Mouse (Mus musculus) midbrain, embryonic 15.5 days (tissue): Measurements from ENCODE around the gene Insm2. TPM values are rescaled to one million over a fixed set of nuclear protein-coding genes. Genes with fewer than 3 reads are reported as not detected.
A peak's percentile ranks its signal among the peaks of the same experiment; 100 is the strongest.
"Not testable (repeated sequence)": the region's sequence is repeated elsewhere in the genome, so short reads cannot be mapped to it uniquely, and the experiment has no call there.

Experiments used
- ATAC-seq: fragments of 200-750 bp; cut with Nextera tagmentation; replicated peaks from 2 replicates; pipeline ENCODE4 v1.8.0; 2017; ENCODE audit warnings: moderate TSS enrichment
- H3K27ac ChIP-seq: fragments of 300-500 bp; sonication (generic); 2 replicates; pipeline ENCODE4 v1.5.1; 2015; ENCODE audit warnings: mild to moderate bottlenecking, inconsistent platforms
- H3K27me3 ChIP-seq: fragments of 300-500 bp; sonication (generic); replicated peaks from 2 replicates; pipeline ENCODE4 v1.6.1; 2015; ENCODE audit warnings: inconsistent platforms
- H3K36me3 ChIP-seq: fragments of 300-500 bp; sonication (generic); replicated peaks from 2 replicates; pipeline ENCODE4 v1.6.1; 2015; ENCODE audit warnings: inconsistent platforms
- H3K4me1 ChIP-seq: fragments of 300-500 bp; sonication (generic); 2 replicates; pipeline ENCODE4 v1.6.1; 2015; ENCODE audit warnings: inconsistent platforms
- H3K4me2 ChIP-seq: fragments of 300-500 bp; sonication (generic); 2 replicates; pipeline ENCODE4 v1.6.1; 2015; ENCODE audit warnings: inconsistent platforms, mild to moderate bottlenecking, moderate library complexity
- H3K4me3 ChIP-seq: fragments of 300-500 bp; sonication (generic); 2 replicates; pipeline ENCODE4 v1.5.1; 2015; ENCODE audit warnings: mild to moderate bottlenecking, inconsistent platforms
- H3K9ac ChIP-seq: fragments of 300-500 bp; sonication (generic); 2 replicates; pipeline ENCODE4 v1.6.1; 2015; ENCODE audit warnings: mild to moderate bottlenecking, inconsistent platforms
- H3K9me3 ChIP-seq: fragments of 300-500 bp; sonication (generic); 2 replicates; pipeline ENCODE4 v1.6.1; 2016; ENCODE audit warnings: inconsistent platforms
- WGBS: fragments of 180-500 bp; shearing (Covaris S2); methylation state at CpG from one replicate; pipeline ENCODE4 v1.1.7; 2015; ENCODE audit warnings: mixed read lengths; 5-methylcytosine and 5-hydroxymethylcytosine counted together
- polyA plus RNA-seq: library from polyadenylated mRNA; unstranded; fragments of >200 nt; fragmentation: Nextera tagmentation; extraction: Ambion mirVana; gene quantifications from 2 replicates; pipeline ENCODE4 v1.2.1, GENCODE M21; 2015

The Insm2 gene
- polyA plus RNA-seq, 1 experiment from 2014 or later: 1.1 TPM

GRCm38 (mm10) chr12:55570646-55571045 lies 28.6 kb upstream of the Insm2 start:
- WGBS: 90% methylated on average over 9 of the region's 9 CpGs
- ATAC-seq: no peak

GRCm38 (mm10) chr12:55571181-55571580 lies 28.0 kb upstream of the Insm2 start:
- no peak overlapping the region for H3K27ac ChIP-seq
- H3K36me3 ChIP-seq: no peaks in the 10 kb centered on the region
- no peaks in the 10 kb centered on the region for H3K9me3 ChIP-seq
- WGBS: 67% methylated on average over 11 of the region's 11 CpGs
- no peak for ATAC-seq
- peaks cover 4% of the 10 kb centered on the region; the same call in 1 of the 2 replicates for H3K4me1 ChIP-seq
- no peak overlapping the region for H3K4me2 ChIP-seq
- H3K27me3 ChIP-seq: no peaks in the 10 kb centered on the region
- no peak overlapping the region for H3K4me3 ChIP-seq
- H3K9ac ChIP-seq: no peak overlapping the region

More at GRCm38 (mm10) chr12:55570646-55571045, 28.6 kb upstream of the Insm2 start:
- Histone ChIP-seq H3K27me3 (no peaks in the 10 kb centered on the region), H3K27ac (no peak overlapping the region), H3K9ac (no peak overlapping the region), H3K4me2 (no peak overlapping the region), H3K4me3 (no peak overlapping the region), H3K4me1 (peaks cover 4% of the 10 kb centered on the region; the same call in 1 of the 2 replicates), H3K9me3 (no peaks in the 10 kb centered on the region), H3K36me3 (no peaks in the 10 kb centered on the region)

GRCm38 (mm10) chr12:55571661-55572060 lies 27.6 kb upstream of the Insm2 start:
- ATAC-seq: no peak
- no peak overlapping the region for H3K4me3 ChIP-seq
- no peak overlapping the region for H3K9ac ChIP-seq
- 78% methylated on average over 10 of the region's 10 CpGs for WGBS
- no peak overlapping the region for H3K27ac ChIP-seq
- no peaks in the 10 kb centered on the region for H3K9me3 ChIP-seq
- no peak overlapping the region for H3K4me2 ChIP-seq
- H3K4me1 ChIP-seq: peaks cover 4% of the 10 kb centered on the region; the same call in 1 of the 2 replicates
- H3K27me3 ChIP-seq: no peaks in the 10 kb centered on the region
- H3K36me3 ChIP-seq: no peaks in the 10 kb centered on the region

- Histone ChIP-seq H3K36me3 (no peaks in the 10 kb centered on the region), H3K27ac (no peak overlapping the region), H3K27me3 (no peaks in the 10 kb centered on the region), H3K9ac (no peak overlapping the region), H3K4me3 (no peak overlapping the region), H3K4me2 (no peak overlapping the region), H3K9me3 (no peaks in the 10 kb centered on the region), H3K4me1 (peaks cover 4% of the 10 kb centered on the region; the same call in 1 of the 2 replicates)
- no peak for ATAC-seq
Measured at GRCm38 (mm10) chr12:55573089-55573488, 26.1 kb upstream of the Insm2 start.

- H3K27ac ChIP-seq: no peak overlapping the region
- no peaks in the 10 kb centered on the region for H3K9me3 ChIP-seq
- 2% methylated on average over 6 of the region's 6 CpGs for WGBS
- no peak overlapping the region for H3K4me3 ChIP-seq
- peaks cover 4% of the 10 kb centered on the region; the same call in 1 of the 2 replicates for H3K4me1 ChIP-seq
- no peaks in the 10 kb centered on the region for H3K27me3 ChIP-seq
- ATAC-seq: peak; percentile 67
- no peak overlapping the region for H3K9ac ChIP-seq
- no peak overlapping the region for H3K4me2 ChIP-seq
- no peaks in the 10 kb centered on the region for H3K36me3 ChIP-seq
Measured at GRCm38 (mm10) chr12:55573794-55574193, 25.4 kb upstream of the Insm2 start.

GRCm38 (mm10) chr12:55586936-55587335 lies 12.3 kb upstream of the Insm2 start:
- not testable (repeated sequence) for H3K27ac ChIP-seq, H3K9ac ChIP-seq, H3K4me2 ChIP-seq, ATAC-seq, H3K27me3 ChIP-seq, H3K9me3 ChIP-seq, H3K4me3 ChIP-seq, H3K4me1 ChIP-seq, H3K36me3 ChIP-seq
- 47% methylated on average over 9 of the region's 9 CpGs for WGBS

GRCm38 (mm10) chr12:55598537-55598886 lies 715 bp upstream of the Insm2 start:
- H3K9me3 ChIP-seq: no peaks in the 10 kb centered on the region
- peaks cover 53% of the 10 kb centered on the region for H3K27me3 ChIP-seq
- 4% methylated on average over 7 of the region's 7 CpGs for WGBS
- H3K4me3 ChIP-seq: peak overlapping the region; percentile 46
- H3K4me1 ChIP-seq: peaks cover 27% of the 10 kb centered on the region
- ATAC-seq: no peak; the same call in 1 of the 2 replicates
- no peak overlapping the region for H3K9ac ChIP-seq
- H3K27ac ChIP-seq: no peak overlapping the region
- H3K36me3 ChIP-seq: no peaks in the 10 kb centered on the region
- H3K4me2 ChIP-seq: peak overlapping the region; percentile 96

GRCm38 (mm10) chr12:55599639-55600502 lies 644 bp downstream of the Insm2 start:
- Histone ChIP-seq H3K27ac (no peak overlapping the region), H3K27me3 (peaks cover 53% of the 10 kb centered on the region), H3K9ac (peak overlapping the region; percentile 39), H3K4me2 (peak overlapping the region; percentile 96), H3K9me3 (no peaks in the 10 kb centered on the region), H3K4me3 (peak overlapping the region; percentile 46), H3K36me3 (no peaks in the 10 kb centered on the region), H3K4me1 (peaks cover 27% of the 10 kb centered on the region)
- peak; percentile 61 for ATAC-seq
- WGBS: under 1% methylated on average over 108 of the region's 109 CpGs

- peak overlapping the region; percentile 96 for H3K4me2 ChIP-seq
- no peaks in the 10 kb centered on the region for H3K36me3 ChIP-seq
- H3K4me1 ChIP-seq: peaks cover 27% of the 10 kb centered on the region
- 6% methylated on average over 42 of the region's 42 CpGs for WGBS
- no peak for ATAC-seq
- no peaks in the 10 kb centered on the region for H3K9me3 ChIP-seq
- H3K9ac ChIP-seq: no peak overlapping the region
- no peak overlapping the region for H3K27ac ChIP-seq
- H3K27me3 ChIP-seq: peaks cover 53% of the 10 kb centered on the region
- H3K4me3 ChIP-seq: peak overlapping the region; percentile 46
Measured at GRCm38 (mm10) chr12:55600503-55600994, 1.3 kb downstream of the Insm2 start.

GRCm38 (mm10) chr12:55604411-55604810 lies 5.2 kb downstream of the Insm2 start:
- no peak for ATAC-seq
- H3K9me3 ChIP-seq: no peaks in the 10 kb centered on the region
- H3K9ac ChIP-seq: no peak overlapping the region
- no peaks in the 10 kb centered on the region for H3K36me3 ChIP-seq
- H3K4me2 ChIP-seq: no peak overlapping the region
- H3K4me3 ChIP-seq: no peak overlapping the region
- WGBS: 79% methylated on average over 3 of the region's 3 CpGs
- peaks cover 25% of the 10 kb centered on the region for H3K27me3 ChIP-seq
- H3K4me1 ChIP-seq: peaks cover 16% of the 10 kb centered on the region
- no peak overlapping the region for H3K27ac ChIP-seq

GRCm38 (mm10) chr12:55607902-55608301 lies 8.7 kb downstream of the Insm2 start:
- ATAC-seq: no peak
- 30% methylated on average over 4 of the region's 4 CpGs for WGBS
- Histone ChIP-seq H3K4me1 (0 out of 2 replicates have a peak, but pooled peaks cover 3% of the 10 kb centered on the region), H3K4me2 (no peak overlapping the region), H3K9me3 (no peaks in the 10 kb centered on the region), H3K36me3 (no peaks in the 10 kb centered on the region), H3K9ac (no peak overlapping the region), H3K27ac (no peak overlapping the region), H3K27me3 (no peaks in the 10 kb centered on the region), H3K4me3 (no peak overlapping the region)

GRCm38 (mm10) chr12:55610812-55611211 lies 11.6 kb downstream of the Insm2 start:
- no peak overlapping the region for H3K4me2 ChIP-seq
- no peak for ATAC-seq
- H3K4me1 ChIP-seq: 0 out of 2 replicates have a peak, but pooled peaks cover 3% of the 10 kb centered on the region
- H3K36me3 ChIP-seq: no peaks in the 10 kb centered on the region
- H3K9me3 ChIP-seq: no peaks in the 10 kb centered on the region
- H3K27me3 ChIP-seq: no peaks in the 10 kb centered on the region
- no peak overlapping the region for H3K4me3 ChIP-seq
- no peak overlapping the region for H3K9ac ChIP-seq
- WGBS: 86% methylated on average over 2 of the region's 2 CpGs
- no peak overlapping the region for H3K27ac ChIP-seq

- Histone ChIP-seq H3K36me3 (no peaks in the 10 kb centered on the region), H3K9ac (no peak overlapping the region), H3K4me3 (no peak overlapping the region), H3K27me3 (no peaks in the 10 kb centered on the region), H3K27ac (no peak overlapping the region), H3K9me3 (no peaks in the 10 kb centered on the region), H3K4me1 (no peaks in the 10 kb centered on the region), H3K4me2 (no peak overlapping the region)
- ATAC-seq: no peak
- 29% methylated on average over 2 of the region's 2 CpGs for WGBS
Measured at GRCm38 (mm10) chr12:55620321-55620720, 21.1 kb downstream of the Insm2 start.
